ENCODE assay signal across 8 mouse cellular contexts in genomic region chr4:55650186-55650585, GRCm38 (mm10).
DNase-seq lines count a peak whose midpoint lies in the region; ATAC-seq and TF ChIP-seq lines count a peak whose summit lies in the region.
"Had no signal": no experiment of that assay in that cellular context is flagged by ENCODE, and none has a peak within 500 bp of the region (broad histone marks: within the 10 kb centered on the region; RNA-seq: fewer than 3 reads in every experiment).

No protein-coding gene starts in this region.

- TF ChIP-seq CTCF in forebrain, postnatal 0 days (IDR thresholded peaks at IDR 0.05; ENCODE audit: low read depth) = no peak
- no peak for TF ChIP-seq CTCF in hindbrain, postnatal 0 days (IDR thresholded peaks at IDR 0.05; ENCODE audit: low read depth)

- WGBS in forebrain, postnatal 0 days = 56% methylated on average over 7 of the region's 7 CpGs
- 51% methylated on average over 7 of the region's 7 CpGs for WGBS in hindbrain, postnatal 0 days

- ATAC-seq in forebrain, postnatal 0 days = no peak
- no peak for ATAC-seq in hindbrain, postnatal 0 days
- ATAC-seq: activated CD4-positive, CD25-positive, alpha-beta regulatory T cell, adult 4 months had no signal

- DNase-seq in lung, adult 18-20 months = peak; percentile 49 to 54
- DNase-seq in lung, postnatal 4 days = no peak
- DNase-seq in forebrain, postnatal 0 days = no peak
- DNase-seq in hindbrain, postnatal 0 days (ENCODE audit: low spot score) = no peak
- DNase-seq in skeletal muscle tissue, adult 2 months (ENCODE audit: low read depth, low spot score) = peak; percentile 45
- DNase-seq in left cerebral cortex, adult 8-10 months (ENCODE audit: low spot score in 2 of 2) = no peak
- DNase-seq in thymus, postnatal 36 days = no peak

- peak overlapping the region; percentile 83; the same call in 1 of the 2 replicates for H3K4me2 ChIP-seq in forebrain, postnatal 0 days (ENCODE audit: low read depth)
- no peak overlapping the region for H3K4me2 ChIP-seq in hindbrain, postnatal 0 days (ENCODE audit: low read depth, low read length)

- peak overlapping the region; percentile 91; the same call in 1 of the 2 replicates for H3K27ac ChIP-seq in forebrain, postnatal 0 days (ENCODE audit: low read depth, low read length)
- H3K27ac ChIP-seq in hindbrain, postnatal 0 days = peak overlapping the region; percentile 90

- H3K27me3 ChIP-seq in forebrain, postnatal 0 days (ENCODE audit: insufficient read depth, low read length) = no peaks in the 10 kb centered on the region
- H3K27me3 ChIP-seq in hindbrain, postnatal 0 days (ENCODE audit: insufficient read depth, low read length) = no peaks in the 10 kb centered on the region

- 0 out of 2 replicates have a peak overlapping the region, but pooled peaks have one; percentile 83 for H3K9ac ChIP-seq in forebrain, postnatal 0 days
- 0 out of 2 replicates have a peak overlapping the region, but pooled peaks have one; percentile 79 for H3K9ac ChIP-seq in hindbrain, postnatal 0 days (replicated peaks; ENCODE audit: low read length)

- H3K9me3 ChIP-seq in forebrain, postnatal 0 days (ENCODE audit: low read length) = no peaks in the 10 kb centered on the region
- no peaks in the 10 kb centered on the region for H3K9me3 ChIP-seq in hindbrain, postnatal 0 days (ENCODE audit: low read length)

- no peak overlapping the region for H3K4me3 ChIP-seq in forebrain, postnatal 0 days (ENCODE audit: low read depth, low read length)
- no peak overlapping the region for H3K4me3 ChIP-seq in hindbrain, postnatal 0 days (ENCODE audit: low read length)

- H3K36me3 ChIP-seq in forebrain, postnatal 0 days (ENCODE audit: insufficient read depth) = no peaks in the 10 kb centered on the region
- H3K36me3 ChIP-seq in hindbrain, postnatal 0 days (ENCODE audit: insufficient read depth, low read length) = no peaks in the 10 kb centered on the region

- peaks cover 8% of the 10 kb centered on the region; the same call in 1 of the 2 replicates for H3K4me1 ChIP-seq in forebrain, postnatal 0 days (ENCODE audit: insufficient read depth)
- peaks cover 12% of the 10 kb centered on the region; the same call in 1 of the 2 replicates for H3K4me1 ChIP-seq in hindbrain, postnatal 0 days (ENCODE audit: insufficient read depth, low read length)

Comparison
In these comparisons a context has a peak if more than half of its experiments do, and no peak if none do; other contexts are left out.
1. DNase-seq: peak in lung, adult 18-20 months (2 of 2) and skeletal muscle tissue, adult 2 months (single experiment); none in lung, postnatal 4 days (0 of 2), forebrain, postnatal 0 days (single experiment), hindbrain, postnatal 0 days (single experiment), left cerebral cortex, adult 8-10 months (0 of 2) and thymus, postnatal 36 days (0 of 2).